Mouse (Mus musculus) left cerebral cortex, postnatal 4 days (tissue): ENCODE results near the gene Ranbp1. TPM values are rescaled to one million over a fixed set of nuclear protein-coding genes. Genes with fewer than 3 reads are reported as not detected.
A peak's percentile ranks its signal among the peaks of the same experiment; 100 is the strongest.
"Not testable (repeated sequence)": the region's sequence is repeated elsewhere in the genome, so short reads cannot be mapped to it uniquely, and the experiment has no call there.

ENCODE experiments used
- DNase-seq: peaks from one replicate; pipeline ENCODE4 v3.0.0-alpha.2; 2022
- intact Hi-C: fragments of 180-260 bp; cut with DNase I; formaldehyde crosslinking; loops from one replicate; pipeline ENCODE4 v1.15.1; 2025
- microRNA-seq: library from miRNA; unstranded; fragments of <30 nt; microRNA quantifications from one replicate; pipeline ENCODE4 v1.2.0, GENCODE M21; 2022
- total RNA-seq, 2 experiments: library from RNA; stranded (reverse); gene quantifications; 2 replicates each; pipeline ENCODE4 v1.2.3; 2021

Ranbp1 gene
- total RNA-seq, 2 experiments from 2014 or later = 158 to 160 TPM

GRCm38 (mm10) chr16:18211417-18212171 lies 36.9 kb downstream of the Ranbp1 start:
- peak; percentile 98 for DNase-seq
- intact Hi-C loops = loop anchor here (5.0 to 10.0 kb wide), 4 partner anchors 84 to 287 kb away; partner anchors contain the start of genes Dgcr6, Rtn4r and Slc25a1

- peak; percentile 80 for DNase-seq
- intact Hi-C loops = loop anchor here (5.0 to 10.0 kb wide), 4 partner anchors 84 to 286 kb away; partner anchors contain the start of genes Dgcr6, Rtn4r and Slc25a1
These were observed 37.7 kb downstream of the Ranbp1 start for GRCm38 (mm10) chr16:18210701-18211416.

GRCm38 (mm10) chr16:18203430-18204091 lies 45.0 kb downstream of the Ranbp1 start:
- no peak for DNase-seq
- intact Hi-C loops = no loop called here

- intact Hi-C loops = no loop called here
- DNase-seq = no peak
These were observed 46.5 kb downstream of the Ranbp1 start for GRCm38 (mm10) chr16:18202061-18202460.

GRCm38 (mm10) chr16:18201620-18202019 lies 46.9 kb downstream of the Ranbp1 start:
- no peak for DNase-seq
- intact Hi-C loops = no loop called here

- intact Hi-C loops = no loop called here
These were observed 48.5 kb downstream of the Ranbp1 start for GRCm38 (mm10) chr16:18200062-18200461.

GRCm38 (mm10) chr16:18198365-18199098 lies 50.0 kb downstream of the Ranbp1 start:
- intact Hi-C loops = no loop called here
- no peak for DNase-seq

More at GRCm38 (mm10) chr16:18200062-18200461, 48.5 kb downstream of the Ranbp1 start:
- DNase-seq = no peak

GRCm38 (mm10) chr16:18197881-18198280 lies 50.7 kb downstream of the Ranbp1 start:
- intact Hi-C loops = no loop called here

GRCm38 (mm10) chr16:18195561-18195960 lies 53.0 kb downstream of the Ranbp1 start:
- DNase-seq, intact Hi-C loops: not testable (repeated sequence)

More at GRCm38 (mm10) chr16:18197881-18198280, 50.7 kb downstream of the Ranbp1 start:
- DNase-seq = no peak

GRCm38 (mm10) chr16:18195068-18195467 lies 53.5 kb downstream of the Ranbp1 start:
- intact Hi-C loops = no loop called here
- DNase-seq = no peak

- intact Hi-C loops = no loop called here
- DNase-seq = peak; percentile 50
These were observed 54.1 kb downstream of the Ranbp1 start for GRCm38 (mm10) chr16:18194208-18194985.

- intact Hi-C loops = no loop called here
- no peak for DNase-seq
These were observed 57.5 kb downstream of the Ranbp1 start for GRCm38 (mm10) chr16:18191006-18191405.

Small RNA genes within 50 kb of the gene (microRNA-seq; reads per million reads assigned to microRNA genes)
- gene Gm24572 (not detected), gene Mir1306 (371 reads per million, percentile 65 among the genes with 10 or more reads in this experiment)

Other genes with a start within 250 kb of the Ranbp1 start
- gene Dgcr6, start 195.9 kb downstream of the Ranbp1 start, total RNA-seq = 10 to 100 TPM; 80.9 to 85.8 TPM
- gene Prodh, start 158.5 kb downstream of the Ranbp1 start, total RNA-seq = 1 to 10 TPM; 4.8 to 6.4 TPM
- gene Rtn4r, start 121.1 kb downstream of the Ranbp1 start, total RNA-seq = 10 to 100 TPM; 63.1 to 63.3 TPM
- not detected for gene Ccdc188, start 30.9 kb downstream of the Ranbp1 start, total RNA-seq
- 10 to 100 TPM; 53.8 to 54.4 TPM for gene Zdhhc8, start 13.6 kb downstream of the Ranbp1 start, total RNA-seq
- 10 to 100 TPM; 59.3 to 62.3 TPM for gene Trmt2a, start 53 bp downstream of the Ranbp1 start, total RNA-seq
- gene Gm49776, start 9.6 kb upstream of the Ranbp1 start, total RNA-seq = not detected
- 10 to 100 TPM; 55.6 to 58.4 TPM for gene Dgcr8, start 40.5 kb upstream of the Ranbp1 start, total RNA-seq
- 10 to 100 TPM; 75.0 to 84.7 TPM for gene Tango2, start 99.4 kb upstream of the Ranbp1 start, total RNA-seq
- 10 to 100 TPM; 74.7 to 80.3 TPM for gene Arvcf, start 99.5 kb upstream of the Ranbp1 start, total RNA-seq
- gene Txnrd2, start 177.7 kb upstream of the Ranbp1 start, total RNA-seq = 10 to 100 TPM; 22.2 to 24.0 TPM
- 10 to 100 TPM; 55.5 to 57.3 TPM for gene Comt, start 178.1 kb upstream of the Ranbp1 start, total RNA-seq
- 1 to 10 TPM; 9.0 to 9.2 TPM for gene Gnb1l, start 250.0 kb upstream of the Ranbp1 start, total RNA-seq